Mouse (Mus musculus) kidney, adult 2 months (tissue): ENCODE results near the gene Rab6a.

Experiments
- CTCF ChIP-seq: fragments of 200-500 bp; conservative IDR thresholded peaks from 2 replicates; pipeline ENCODE4 v1.5.1; 2011; ENCODE audit warnings: low read depth, mild to moderate bottlenecking, control low read depth, low read length, moderate library complexity, mixed read lengths; ENCODE audit not compliant: insufficient read depth, insufficient read length
- POLR2A ChIP-seq: fragments of 200-500 bp; IDR thresholded peaks from one replicate; pipeline ENCODE4 v1.6.1; 2011; ENCODE audit warnings: low read depth, low read length, control low read depth

DNA sequence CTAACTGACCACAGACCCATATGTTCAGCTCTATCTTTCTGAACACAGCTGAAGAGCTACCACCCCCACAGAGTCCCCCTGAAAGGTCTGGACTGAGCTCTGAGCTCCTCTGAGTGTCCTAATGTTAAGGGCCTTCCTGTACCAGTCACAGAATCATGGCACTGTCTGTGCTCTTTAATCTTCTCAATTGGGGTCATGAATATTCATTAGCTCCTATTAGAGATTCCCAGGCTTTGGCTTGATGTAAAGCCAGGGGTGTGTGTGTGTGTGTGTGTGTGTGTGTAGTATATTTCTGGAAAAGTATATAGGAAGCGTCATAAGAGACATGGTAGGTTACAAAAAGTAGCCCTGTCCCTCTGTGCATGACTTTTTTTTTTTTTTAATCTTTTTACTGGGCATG is 76.0 kb downstream of the Rab6a start:
- TF ChIP-seq CTCF (no peak), POLR2A (no peak)
